Mouse (Mus musculus) 3134 (cell line): Measurements from ENCODE around the gene F11.
A peak's percentile ranks its signal among the peaks of the same experiment; 100 is the strongest.

Experiments used
- DNase-seq: peaks from one replicate; pipeline ENCODE4 v3.0.0-alpha.2; 2011; ENCODE audit warnings: low spot score; ENCODE audit not compliant: insufficient read length; ENCODE audit errors: extremely low read depth

F11 gene

DNA sequence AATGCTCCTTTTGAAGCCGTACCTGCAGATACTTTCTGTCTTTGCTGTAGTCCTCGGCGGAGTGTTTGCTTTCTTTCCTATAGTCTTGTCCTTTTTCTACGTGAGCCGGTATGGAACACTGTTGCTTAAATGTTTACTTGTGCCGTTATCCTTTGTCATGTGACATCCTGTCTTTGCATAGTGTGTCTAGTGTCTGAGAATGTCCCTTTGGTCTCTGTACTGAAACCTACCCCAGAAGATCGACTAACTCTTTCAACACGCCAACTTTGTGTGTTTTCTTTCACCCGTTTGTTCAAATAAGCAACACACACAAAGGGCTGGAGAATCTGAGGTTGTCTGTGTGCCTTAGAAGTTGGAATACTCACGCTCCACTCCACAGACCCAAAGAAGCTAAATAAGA lies at the start of gene F11:
Gene F11 (minus strand): TSS at position 112 of the 400 bp plus-strand sequence.
- no peak for DNase-seq

DNA sequence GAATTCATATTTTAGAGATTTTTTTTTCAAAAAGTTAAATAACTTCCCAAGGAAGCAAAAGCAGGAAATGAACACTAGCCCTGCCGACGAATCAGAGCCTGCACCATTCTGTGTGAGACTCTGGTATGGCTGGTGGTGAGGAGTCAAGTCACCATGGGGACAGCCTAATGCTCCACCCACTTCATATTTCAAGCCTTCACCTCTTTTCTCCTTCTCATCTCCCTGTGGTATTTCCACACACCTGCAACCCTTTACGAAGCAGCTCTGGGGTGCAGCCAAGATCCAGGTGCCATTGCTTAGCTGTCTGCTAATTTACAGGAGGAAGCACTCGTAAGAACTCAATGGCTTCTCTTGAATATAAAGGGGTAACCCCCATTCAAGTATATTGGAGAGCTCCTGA lies 49.1 kb upstream of the F11 start:
- no peak for DNase-seq

DNA sequence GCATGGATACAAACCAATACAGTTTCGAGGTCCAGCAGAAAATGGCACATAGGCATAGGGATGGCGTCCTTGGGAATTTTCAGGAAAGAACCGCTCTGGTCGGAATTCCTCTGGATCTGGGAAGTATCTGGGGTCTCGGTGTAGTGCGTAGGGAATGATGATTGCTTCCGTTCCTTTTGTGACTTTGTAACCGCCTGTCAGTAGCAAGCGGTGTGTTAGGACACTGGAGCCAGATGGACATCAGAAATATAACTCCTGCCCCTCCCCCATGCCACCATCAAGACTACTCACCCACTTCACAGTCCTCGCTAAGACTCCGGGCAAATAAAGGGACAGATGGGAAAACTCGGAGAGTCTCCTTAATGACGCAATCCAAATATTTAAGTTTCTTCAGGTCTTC lies 46.5 kb upstream of the F11 start, which contains the start of gene Gm45753:
Gene Gm45753 (minus strand): TSS at position 101 of the 400 bp plus-strand sequence.
- DNase-seq = no peak

DNA sequence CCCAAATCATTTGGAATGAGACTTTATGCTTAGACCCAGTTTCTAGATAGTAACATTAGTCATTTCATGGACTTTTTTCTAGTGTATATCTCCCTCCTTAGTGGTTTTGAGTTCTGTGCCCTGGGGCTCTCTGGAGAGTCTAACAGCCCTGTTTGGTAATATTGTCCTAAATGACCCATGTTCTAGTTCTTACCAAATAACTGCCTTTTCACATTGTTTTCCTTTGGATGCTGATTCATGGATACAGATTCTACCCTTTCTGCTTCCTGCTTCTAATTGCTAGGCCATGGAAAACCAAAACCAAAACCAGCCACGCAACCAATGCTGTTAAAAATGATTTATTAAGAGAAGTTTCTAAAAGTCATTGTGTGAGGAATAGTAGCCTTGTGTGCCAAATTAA lies 43.6 kb upstream of the F11 start:
- no peak for DNase-seq

DNA sequence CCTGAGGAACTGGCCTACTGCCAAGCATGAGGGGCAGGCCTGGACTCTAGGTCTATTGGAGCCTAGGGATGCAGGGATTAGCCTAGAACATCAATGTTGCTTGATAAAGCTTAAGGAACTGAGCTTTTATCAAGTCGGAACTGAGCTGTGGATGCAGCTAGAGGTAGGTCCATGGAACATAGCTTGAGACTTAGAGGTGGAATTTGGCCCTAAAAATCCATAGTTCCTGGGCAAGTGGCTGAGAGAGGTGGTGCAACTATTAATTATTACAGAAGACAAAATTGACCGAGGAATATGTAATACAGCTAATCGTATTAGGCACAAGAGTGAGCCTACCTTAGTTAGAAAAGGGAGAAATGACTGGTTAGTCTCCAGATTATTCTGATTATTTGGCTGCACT lies 42.5 kb upstream of the F11 start:
- DNase-seq = no peak

DNA sequence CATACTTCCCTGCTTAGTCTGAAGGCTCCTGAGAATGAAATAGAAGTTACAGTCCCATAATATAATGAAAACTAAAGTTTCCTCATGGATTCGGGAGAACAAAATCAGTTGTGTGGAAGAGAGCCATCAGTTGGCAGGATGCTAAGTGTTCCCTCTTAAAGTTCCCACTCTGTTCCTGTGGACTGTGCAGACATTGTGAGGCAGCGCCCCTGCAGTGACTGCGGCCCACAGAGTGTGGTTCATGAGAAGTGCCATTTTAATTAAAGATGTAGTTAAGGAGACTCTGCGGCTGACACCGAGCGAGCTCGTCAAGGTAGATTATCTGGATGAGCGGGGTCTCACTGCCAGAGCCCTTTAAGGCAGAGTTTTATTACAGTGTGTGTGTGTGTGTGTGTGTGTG lies 40.6 kb upstream of the F11 start:
- no peak for DNase-seq

DNA sequence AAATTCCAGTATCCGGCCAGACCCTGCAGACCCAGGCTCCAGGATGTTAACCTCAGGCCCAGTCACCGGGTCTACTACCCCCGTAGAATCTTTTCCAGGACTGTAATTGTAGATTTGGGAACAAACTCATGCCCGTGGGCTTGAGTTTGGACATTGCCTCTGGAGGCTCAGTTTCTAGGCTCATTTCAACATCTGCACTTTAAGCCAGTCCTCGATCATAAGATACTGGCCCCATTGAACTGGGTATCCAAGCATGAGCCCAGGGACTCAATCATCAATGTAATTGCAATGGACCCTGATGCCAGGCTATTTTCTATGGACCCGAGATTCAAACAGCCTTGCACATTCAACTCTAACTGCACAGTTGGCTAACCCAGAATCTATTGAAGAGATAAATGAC lies 33.4 kb upstream of the F11 start:
- DNase-seq = no peak

DNA sequence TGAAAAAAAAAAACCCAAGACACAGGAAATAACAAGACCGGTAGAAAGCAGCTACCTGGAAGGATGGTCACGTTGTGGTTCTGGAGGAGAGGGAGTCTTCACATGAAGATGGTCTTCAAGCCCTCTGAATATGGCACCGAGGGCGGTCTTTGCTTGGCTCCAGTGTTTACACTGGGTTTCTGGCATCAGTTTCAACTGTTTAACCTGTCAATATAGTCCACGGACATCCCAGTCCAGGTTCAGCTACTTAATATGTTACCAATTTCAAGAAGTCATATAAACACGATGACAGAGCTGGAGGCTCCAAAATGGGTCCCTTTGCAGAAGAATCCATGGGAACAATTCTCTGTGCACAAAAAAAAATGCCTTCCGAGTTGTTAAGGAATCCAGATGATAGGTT lies 32.9 kb upstream of the F11 start, which contains the start of gene Klkb1:
Gene Klkb1 (minus strand): TSS at position 173 of the 400 bp plus-strand sequence.
- DNase-seq = no peak

DNA sequence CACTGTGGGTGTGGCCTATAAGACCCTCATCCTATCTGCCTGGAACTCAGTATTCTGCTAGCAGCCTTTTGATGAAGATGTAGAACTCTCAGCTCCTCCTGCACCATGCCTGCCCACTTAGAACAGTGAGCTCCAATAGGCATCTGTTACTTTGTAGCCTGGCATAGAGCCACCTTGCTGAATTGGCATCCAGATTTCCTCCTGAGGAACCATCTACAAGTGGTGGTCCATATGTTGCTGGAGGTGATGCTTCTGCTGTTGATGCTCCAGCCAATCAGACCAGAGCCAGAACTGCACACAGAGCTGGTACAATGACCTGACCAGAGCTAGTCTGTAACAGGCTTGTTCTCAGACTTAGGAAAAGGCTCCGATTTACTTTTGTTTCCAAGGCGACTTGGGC lies 30.0 kb upstream of the F11 start:
- DNase-seq = no peak

DNA sequence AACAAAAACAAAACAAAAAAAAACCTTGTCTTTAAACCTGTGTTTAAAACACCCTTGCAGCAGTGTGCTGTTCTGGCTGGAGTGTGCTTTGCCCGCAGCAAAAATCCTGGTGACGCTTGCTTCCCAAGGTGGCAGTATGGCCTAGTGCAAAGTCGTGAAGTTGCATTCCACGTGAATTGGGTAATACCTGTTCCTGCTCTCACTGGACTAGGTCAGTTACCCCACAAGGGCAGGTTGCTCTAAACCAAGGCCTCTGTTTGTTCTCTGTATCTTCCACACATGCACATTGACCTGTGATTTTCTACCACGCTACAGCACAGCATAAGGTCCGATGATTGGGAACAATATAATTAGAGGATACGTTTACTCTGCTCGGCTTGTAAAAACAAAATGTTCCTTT lies 19.8 kb upstream of the F11 start:
- DNase-seq = no peak

DNA sequence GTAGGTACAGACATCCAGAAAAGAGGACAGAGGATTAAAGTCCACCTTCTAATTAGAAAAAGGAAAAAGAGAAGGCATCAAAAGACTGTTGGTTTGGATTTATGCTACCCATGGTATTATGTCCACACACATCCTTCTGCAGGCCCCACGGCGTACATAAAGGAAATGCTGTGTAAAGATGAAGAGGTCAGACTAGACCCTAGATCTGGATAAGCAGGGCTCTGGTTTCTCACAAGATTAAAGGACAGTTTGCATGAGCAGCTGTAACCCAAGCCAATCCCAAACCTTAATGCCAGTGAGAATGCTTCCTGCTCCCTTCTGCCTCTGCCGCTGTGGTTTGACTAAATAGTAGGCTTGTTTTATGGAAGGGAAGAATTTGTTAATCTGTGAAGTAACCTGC lies 15.6 kb upstream of the F11 start:
- no peak for DNase-seq

DNA sequence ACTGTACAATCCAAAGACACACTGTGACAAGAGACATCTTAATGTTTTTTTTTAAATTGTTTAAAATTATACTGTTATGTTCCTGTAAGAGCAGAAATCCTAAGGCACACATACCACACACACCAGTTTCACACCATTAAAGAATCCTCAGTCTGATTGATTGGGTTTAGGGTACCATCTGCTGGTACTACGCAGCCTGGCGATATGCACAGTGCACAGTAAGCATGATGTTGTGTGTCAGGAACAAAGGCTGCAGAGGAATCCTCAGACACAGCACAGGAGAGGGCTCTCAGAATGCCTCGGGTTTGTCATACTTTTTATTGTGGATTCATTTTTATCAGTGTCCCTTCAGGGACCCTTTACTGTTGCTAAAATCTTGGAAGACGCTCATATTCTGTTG lies 12.5 kb upstream of the F11 start:
- no peak for DNase-seq

DNA sequence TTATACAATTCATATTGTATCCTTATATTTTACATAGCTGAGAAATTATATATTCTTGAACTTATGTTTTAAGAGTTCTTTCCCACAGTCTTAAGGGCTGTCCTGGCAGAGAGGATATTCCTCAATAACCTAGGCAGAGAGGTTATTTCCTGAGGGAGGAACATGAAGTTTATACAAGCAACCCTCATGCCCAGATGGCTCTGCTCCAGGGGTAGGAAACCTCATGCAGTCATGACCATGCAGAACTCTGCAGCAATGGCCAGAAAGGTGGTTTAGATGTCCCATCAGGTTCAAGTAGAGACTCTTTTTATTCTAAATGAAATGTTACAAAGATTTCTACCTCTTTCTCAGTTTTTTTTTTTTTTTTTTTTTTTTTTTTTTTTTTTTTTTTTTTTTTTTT lies 7.2 kb upstream of the F11 start:
- no peak for DNase-seq

DNA sequence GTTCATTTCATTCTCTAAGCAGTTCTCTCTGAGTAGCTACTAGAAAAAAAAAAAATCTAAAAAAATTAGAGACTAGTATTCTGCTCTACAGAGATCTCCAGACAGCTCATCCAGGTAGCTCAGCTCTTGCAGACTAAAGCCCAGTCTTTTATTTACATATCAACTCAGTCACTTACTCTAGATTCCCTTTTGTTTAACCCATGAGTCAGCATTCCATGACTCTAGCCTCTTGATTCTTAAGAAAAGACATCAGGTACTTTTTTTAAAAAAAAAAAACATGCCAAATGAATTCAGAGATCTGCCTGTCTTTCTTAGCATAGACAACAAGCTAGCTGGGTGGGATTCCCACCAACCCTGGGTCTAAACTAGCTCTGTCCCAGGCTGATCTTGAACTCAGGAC lies 6.7 kb upstream of the F11 start:
- no peak for DNase-seq

DNA sequence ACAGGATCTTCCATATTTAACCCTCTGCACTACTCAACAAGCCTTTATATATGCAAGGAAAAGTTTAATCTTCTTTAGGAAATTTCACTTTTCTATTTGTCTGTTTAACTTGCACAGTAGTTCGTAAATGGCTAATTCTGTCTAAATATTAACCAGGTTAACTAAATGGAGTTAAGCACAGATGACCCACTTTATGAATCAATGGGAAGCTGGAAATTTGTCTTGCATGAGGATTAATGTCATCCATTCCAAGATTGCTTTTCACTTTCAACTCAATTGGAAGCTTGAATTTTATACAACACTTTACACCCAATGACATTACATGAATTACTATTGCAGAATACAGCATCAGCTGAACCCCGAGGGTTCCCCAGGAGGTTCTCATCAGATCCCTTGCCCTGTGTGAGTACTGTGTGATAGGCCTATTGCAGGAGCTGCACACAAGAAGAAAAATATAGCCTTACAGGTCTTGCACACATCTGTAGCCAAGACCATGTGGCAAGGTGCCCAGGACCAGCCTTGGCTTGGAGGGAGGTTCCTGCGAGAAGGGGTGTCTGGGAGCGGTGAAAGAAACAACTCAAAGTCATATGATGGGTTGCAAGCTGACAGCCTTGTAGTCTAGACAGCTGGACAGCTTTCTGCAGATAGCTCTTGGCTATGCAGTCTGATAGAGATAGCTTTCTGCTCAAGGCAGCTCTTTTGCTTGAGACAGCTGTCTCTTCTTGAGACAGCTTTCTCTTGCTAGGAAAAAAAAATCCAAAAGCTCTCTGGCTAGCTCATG lies 6.0 kb upstream of the F11 start:
- DNase-seq = no peak

DNA sequence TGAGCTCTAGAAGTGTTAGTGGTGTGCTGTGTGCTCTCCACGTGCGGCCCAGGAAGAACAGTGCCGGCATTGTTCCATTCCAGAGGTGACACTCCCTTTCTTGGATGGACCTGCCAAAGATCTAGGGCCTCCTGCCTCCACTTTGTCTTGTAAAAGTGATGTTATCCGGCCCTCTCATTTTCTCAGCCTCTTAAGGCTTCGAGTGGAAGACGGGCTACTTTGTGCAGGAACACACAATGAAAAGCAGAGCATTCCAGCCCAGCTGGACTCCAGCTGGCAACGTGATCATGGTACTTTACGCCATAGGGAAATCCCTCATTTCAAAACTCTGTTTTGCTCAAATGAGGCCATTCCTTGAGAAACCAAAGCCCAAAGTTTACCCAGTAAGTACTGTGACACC lies 5.2 kb upstream of the F11 start:
- DNase-seq = no peak

DNA sequence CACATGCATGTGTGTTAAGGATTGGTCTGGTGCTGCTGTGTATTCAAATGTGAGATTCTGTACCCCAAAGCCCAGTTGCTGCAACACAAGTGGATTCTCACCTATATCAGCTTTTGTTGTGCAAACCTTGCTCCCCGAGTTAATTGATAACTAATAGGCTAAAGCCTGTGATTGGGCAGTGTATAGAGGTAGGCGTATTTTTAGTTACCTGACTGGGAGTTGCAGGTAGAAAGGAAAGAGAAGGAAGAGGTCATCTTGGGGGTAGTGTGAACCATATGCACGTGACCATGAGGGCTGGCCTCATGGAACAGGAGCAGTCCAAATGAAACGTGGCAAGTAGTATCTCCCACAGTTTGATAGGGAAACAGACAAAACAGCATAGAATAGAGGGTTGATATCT lies 3.1 kb upstream of the F11 start:
- DNase-seq = no peak

DNA sequence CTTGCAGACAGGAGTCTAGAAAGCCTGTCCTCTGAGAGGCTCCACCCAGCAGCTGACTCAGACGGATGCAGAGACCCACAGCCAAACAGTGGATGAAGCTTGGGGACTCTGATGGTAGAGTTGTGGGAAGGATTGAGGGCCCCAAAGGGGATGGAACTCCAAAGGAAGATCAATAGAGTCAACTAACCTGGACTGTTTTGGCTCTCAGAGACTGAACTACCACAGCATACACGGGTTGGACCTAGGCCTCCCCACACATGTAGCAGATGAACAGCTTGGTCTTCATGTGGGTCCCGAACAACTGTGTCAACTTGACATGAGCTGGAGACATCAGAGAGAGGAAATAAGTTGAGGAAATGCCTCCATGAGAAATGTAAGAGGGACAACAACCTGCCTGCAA lies 1.0 kb upstream of the F11 start:
- DNase-seq = no peak

DNA sequence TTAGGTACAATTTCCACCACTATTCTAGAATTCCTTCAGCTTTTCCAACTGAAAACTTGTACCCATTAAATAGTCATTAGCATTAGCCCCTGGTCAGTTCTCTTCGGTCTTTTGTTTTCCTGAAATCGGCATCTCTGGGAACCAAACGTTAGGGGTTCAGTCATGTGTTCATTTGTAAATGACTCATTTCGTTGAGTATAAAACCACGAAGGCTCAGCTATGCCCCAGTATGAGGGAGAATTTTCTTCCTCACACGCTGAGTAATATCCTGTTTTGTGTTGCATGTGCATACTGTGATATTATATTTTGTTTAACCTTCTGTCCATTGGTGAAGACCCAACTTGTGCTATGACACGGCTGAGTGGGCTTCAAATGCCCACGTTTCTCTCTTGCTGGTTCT lies 3.4 kb downstream of the F11 start:
- DNase-seq = peak; percentile 21

DNA sequence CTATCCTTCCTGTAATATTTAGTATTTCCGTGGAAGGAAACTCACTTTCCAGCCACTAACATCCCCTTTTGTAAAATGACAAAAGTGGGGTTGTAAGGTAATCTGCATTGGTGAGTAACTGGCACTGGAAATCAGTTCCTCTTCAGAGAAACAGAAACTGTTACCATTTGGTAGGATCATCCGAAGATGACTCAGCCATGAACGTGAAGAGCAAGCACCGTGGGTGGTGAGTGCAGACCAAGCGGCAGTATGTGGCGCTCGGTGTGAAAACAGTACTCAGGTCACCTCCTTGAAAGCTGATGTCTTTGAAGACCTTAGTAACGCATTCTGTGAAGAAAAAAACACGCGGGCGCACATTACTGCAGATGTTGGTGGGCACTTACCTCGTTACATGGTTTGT lies 6.8 kb downstream of the F11 start:
- DNase-seq = no peak

DNA sequence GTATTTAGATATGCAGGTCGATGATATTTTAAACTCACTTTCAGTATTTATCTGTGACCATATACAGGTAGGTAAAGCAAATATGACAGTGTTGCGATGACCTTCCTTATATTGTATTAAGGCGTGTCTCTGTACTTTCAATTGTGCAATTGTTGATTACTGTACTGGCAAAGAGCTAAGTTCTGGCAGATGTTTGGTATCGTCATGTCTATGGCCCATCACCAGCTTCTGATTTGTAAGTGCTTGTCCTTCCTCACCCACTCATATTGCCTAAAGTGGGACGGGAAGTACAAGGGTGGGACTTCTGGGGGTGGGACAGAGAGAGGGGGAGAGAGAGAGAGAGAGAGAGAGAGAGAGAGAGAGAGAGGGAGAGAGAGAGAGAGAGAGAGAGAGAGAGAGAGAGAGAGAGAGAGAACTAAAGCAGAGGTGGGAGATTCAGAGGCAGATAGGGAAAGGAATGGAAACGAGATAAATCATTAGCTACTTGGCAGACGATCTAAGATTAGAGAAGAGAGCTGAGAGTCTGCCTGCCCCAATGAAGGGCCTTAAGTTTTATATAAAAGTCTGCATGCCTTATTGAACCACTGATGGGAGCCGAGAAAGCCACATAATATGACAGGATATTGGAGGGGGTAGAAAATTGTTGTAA lies 7.5 kb downstream of the F11 start:
- no peak for DNase-seq

DNA sequence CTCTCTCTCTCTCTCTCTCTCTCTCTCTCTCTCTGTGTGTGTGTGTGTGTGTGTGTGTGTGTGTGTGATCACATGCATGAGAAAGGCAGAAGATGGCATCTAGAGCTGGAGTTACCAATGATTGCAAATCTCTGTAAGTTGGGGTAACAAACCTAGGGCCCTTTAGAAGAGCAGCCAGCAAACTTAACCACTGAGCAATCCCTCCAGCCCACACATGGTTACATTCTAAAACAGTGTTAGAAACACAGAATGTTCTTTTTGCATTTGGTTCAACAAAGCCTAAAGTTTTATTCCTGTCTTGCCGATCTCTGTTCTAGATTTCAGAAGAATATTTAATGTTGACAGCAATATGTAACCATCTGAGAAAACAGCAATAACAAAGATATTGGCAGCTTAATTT lies 8.2 kb downstream of the F11 start:
- no peak for DNase-seq
